Comparison of ENCODE assay signal across 8 mouse cellular contexts in genomic region chr17:31790280-31791063, GRCm38 (mm10).
A peak's percentile ranks its signal among the peaks of the same experiment; 100 is the strongest.
DNase-seq lines count a peak whose midpoint lies in the region; ATAC-seq and TF ChIP-seq lines count a peak whose summit lies in the region.

No protein-coding gene starts in this region.

- H3K4me3 ChIP-seq in cerebellum, adult 2 months (replicated peaks; ENCODE audit: insufficient read depth, low read depth, low read length): no peak overlapping the region
- H3K4me3 ChIP-seq in embryonic facial prominence, embryonic 14.5 days (ENCODE audit: low read depth, low read length): no peak overlapping the region
- H3K4me3 ChIP-seq in heart, embryonic 14.5 days (ENCODE audit: control insufficient read depth in 1 of 2, insufficient read depth in 1 of 2, low read depth in 1 of 2, low read length in 2 of 2): no peak overlapping the region
- no peak overlapping the region for H3K4me3 ChIP-seq in kidney, embryonic 15.5 days (replicated peaks)
- H3K4me3 ChIP-seq in liver, embryonic 13.5 days (replicated peaks): no peak overlapping the region
- H3K4me3 ChIP-seq in neural tube, embryonic 13.5 days: no peak overlapping the region

- DNase-seq in cerebellum, adult 2 months: peak; percentile 13 to 21
- no peak for DNase-seq in cerebellum, adult 8-10 months
- DNase-seq in embryonic facial prominence, embryonic 14.5 days (ENCODE audit: low spot score): peak; percentile 84
- no peak for DNase-seq in liver, embryonic 13.5 days
- peak; percentile 36 for DNase-seq in thymus, postnatal 25 days

- no peak for TF ChIP-seq POLR2A in cerebellum, adult 2 months (IDR thresholded peaks at IDR 0.05; ENCODE audit: borderline replicate concordance, insufficient read depth, low read length)

- H3K9me3 ChIP-seq in embryonic facial prominence, embryonic 14.5 days (ENCODE audit: control insufficient read depth, low read length): no peaks in the 10 kb centered on the region
- H3K9me3 ChIP-seq in heart, embryonic 14.5 days (ENCODE audit: control insufficient read depth, low read length): no peaks in the 10 kb centered on the region
- H3K9me3 ChIP-seq in kidney, embryonic 15.5 days (replicated peaks): no peaks in the 10 kb centered on the region
- no peaks in the 10 kb centered on the region for H3K9me3 ChIP-seq in liver, embryonic 13.5 days (replicated peaks)
- H3K9me3 ChIP-seq in neural tube, embryonic 13.5 days: no peaks in the 10 kb centered on the region

- ATAC-seq in embryonic facial prominence, embryonic 14.5 days (ENCODE audit: low read depth): peak; percentile 82
- ATAC-seq in heart, embryonic 14.5 days (ENCODE audit: insufficient number of reproducible peaks, insufficient read depth, low FRiP score, low read depth): peak; percentile 45; the same call in 1 of the 2 replicates
- peak; percentile 51 for ATAC-seq in kidney, embryonic 15.5 days (replicated peaks; ENCODE audit: low FRiP score)
- peak; percentile 36; the same call in 1 of the 2 replicates for ATAC-seq in liver, embryonic 13.5 days (ENCODE audit: low read depth)
- peak; percentile 64 for ATAC-seq in neural tube, embryonic 13.5 days (ENCODE audit: low read depth)

- TF ChIP-seq CTCF in cerebellum, adult 2 months (IDR thresholded peaks at IDR 0.05; ENCODE audit: borderline replicate concordance, insufficient read depth, low read depth, low read length): no peak

- H3K4me1 ChIP-seq in cerebellum, adult 2 months (ENCODE audit: control insufficient read depth, insufficient read depth, low read length): 0 out of 2 replicates have a peak, but pooled peaks cover 4% of the 10 kb centered on the region
- peaks cover 18% of the 10 kb centered on the region for H3K4me1 ChIP-seq in embryonic facial prominence, embryonic 14.5 days (ENCODE audit: control insufficient read depth, insufficient read depth, low read length)
- peaks cover 23 to 24% of the 10 kb centered on the region in 2 experiments for H3K4me1 ChIP-seq in heart, embryonic 14.5 days (ENCODE audit: control insufficient read depth in 2 of 2, insufficient read depth in 2 of 2, low read length in 2 of 2)
- H3K4me1 ChIP-seq in kidney, embryonic 15.5 days: peaks cover 50% of the 10 kb centered on the region
- H3K4me1 ChIP-seq in liver, embryonic 13.5 days (replicated peaks): peaks cover 17% of the 10 kb centered on the region
- H3K4me1 ChIP-seq in neural tube, embryonic 13.5 days (replicated peaks): peaks cover 44% of the 10 kb centered on the region

- no peak overlapping the region for H3K9ac ChIP-seq in embryonic facial prominence, embryonic 14.5 days (ENCODE audit: low read depth, low read length)
- H3K9ac ChIP-seq in heart, embryonic 14.5 days (ENCODE audit: low read length): peak overlapping the region; percentile 38
- H3K9ac ChIP-seq in kidney, embryonic 15.5 days: no peak overlapping the region
- no peak overlapping the region for H3K9ac ChIP-seq in liver, embryonic 13.5 days
- H3K9ac ChIP-seq in neural tube, embryonic 13.5 days: peak overlapping the region; percentile 60

- 5% methylated on average over 22 of the region's 22 CpGs for WGBS in cerebellum, adult 2 months
- WGBS in embryonic facial prominence, embryonic 14.5 days: 16% methylated on average over 22 of the region's 22 CpGs
- 8% methylated on average over 22 of the region's 22 CpGs for WGBS in heart, embryonic 14.5 days
- 8% methylated on average over 22 of the region's 22 CpGs for WGBS in kidney, embryonic 15.5 days
- WGBS in liver, embryonic 13.5 days (ENCODE audit: insufficient replicate concordance): 30% methylated on average over 22 of the region's 22 CpGs
- WGBS in neural tube, embryonic 13.5 days: 4% methylated on average over 22 of the region's 22 CpGs

- H3K4me2 ChIP-seq in embryonic facial prominence, embryonic 14.5 days (ENCODE audit: low read depth, low read length): peak overlapping the region; percentile 31
- peak overlapping the region; percentile 48 for H3K4me2 ChIP-seq in heart, embryonic 14.5 days (ENCODE audit: low read length)
- peak overlapping the region; percentile 41 for H3K4me2 ChIP-seq in kidney, embryonic 15.5 days
- no peak overlapping the region for H3K4me2 ChIP-seq in liver, embryonic 13.5 days
- peak overlapping the region; percentile 38 for H3K4me2 ChIP-seq in neural tube, embryonic 13.5 days

- H3K36me3 ChIP-seq in embryonic facial prominence, embryonic 14.5 days (ENCODE audit: control insufficient read depth, insufficient read depth, low read length): no peaks in the 10 kb centered on the region
- no peaks in the 10 kb centered on the region for H3K36me3 ChIP-seq in heart, embryonic 14.5 days (ENCODE audit: control insufficient read depth, insufficient read depth, low read length)
- no peaks in the 10 kb centered on the region for H3K36me3 ChIP-seq in kidney, embryonic 15.5 days
- no peaks in the 10 kb centered on the region for H3K36me3 ChIP-seq in liver, embryonic 13.5 days
- H3K36me3 ChIP-seq in neural tube, embryonic 13.5 days: no peaks in the 10 kb centered on the region

- H3K27me3 ChIP-seq in cerebellum, adult 2 months (ENCODE audit: control insufficient read depth, insufficient read depth, low read length): peaks cover 3% of the 10 kb centered on the region; the same call in 1 of the 2 replicates
- H3K27me3 ChIP-seq in embryonic facial prominence, embryonic 14.5 days (replicated peaks; ENCODE audit: control insufficient read depth, insufficient read depth, low read length): no peaks in the 10 kb centered on the region
- no peaks in the 10 kb centered on the region for H3K27me3 ChIP-seq in heart, embryonic 14.5 days (ENCODE audit: control insufficient read depth, insufficient read depth, low read length)
- no peaks in the 10 kb centered on the region for H3K27me3 ChIP-seq in kidney, embryonic 15.5 days
- H3K27me3 ChIP-seq in liver, embryonic 13.5 days: no peaks in the 10 kb centered on the region
- no peaks in the 10 kb centered on the region for H3K27me3 ChIP-seq in neural tube, embryonic 13.5 days

- no peak overlapping the region for H3K27ac ChIP-seq in cerebellum, adult 2 months (ENCODE audit: insufficient read depth, low read length)
- peak overlapping the region; percentile 68 for H3K27ac ChIP-seq in embryonic facial prominence, embryonic 14.5 days (replicated peaks; ENCODE audit: low read depth, low read length)
- peak overlapping the region; percentile 17 to 41 for H3K27ac ChIP-seq in heart, embryonic 14.5 days (replicated peaks in 1 of 2; ENCODE audit: control insufficient read depth in 1 of 2, insufficient read depth in 1 of 2, low read depth in 2 of 2, low read length in 2 of 2)
- H3K27ac ChIP-seq in kidney, embryonic 15.5 days: peak overlapping the region; percentile 72
- H3K27ac ChIP-seq in liver, embryonic 13.5 days: no peak overlapping the region
- peak overlapping the region; percentile 84 for H3K27ac ChIP-seq in neural tube, embryonic 13.5 days (replicated peaks)

Comparison
In these comparisons a context has a peak if more than half of its experiments do, and no peak if none do; other contexts are left out.
1. DNase-seq: peak in cerebellum, adult 2 months (2 of 2), embryonic facial prominence, embryonic 14.5 days (single experiment) and thymus, postnatal 25 days (single experiment); none in cerebellum, adult 8-10 months (single experiment) and liver, embryonic 13.5 days (single experiment).
2. H3K27ac ChIP-seq: peak in embryonic facial prominence, embryonic 14.5 days (single experiment), heart, embryonic 14.5 days (2 of 2), kidney, embryonic 15.5 days (single experiment) and neural tube, embryonic 13.5 days (single experiment); none in cerebellum, adult 2 months (single experiment) and liver, embryonic 13.5 days (single experiment).
3. H3K9ac ChIP-seq: peak in heart, embryonic 14.5 days (single experiment) and neural tube, embryonic 13.5 days (single experiment); none in embryonic facial prominence, embryonic 14.5 days (single experiment), kidney, embryonic 15.5 days (single experiment) and liver, embryonic 13.5 days (single experiment).
4. Peak in every context shown above with its lines, with median percentiles within 50 percentile points of each other: ATAC-seq.